Mouse (Mus musculus) limb, embryonic 14.5 days (tissue): ENCODE results near the gene Ano6. TPM values are rescaled to one million over a fixed set of nuclear protein-coding genes. Genes with fewer than 3 reads are reported as not detected.

Source experiments
- ATAC-seq: fragments of 200-750 bp; cut with Nextera tagmentation; 2 replicates; pipeline ENCODE4 v1.8.0; 2017; ENCODE audit warnings: low read depth, moderate number of reproducible peaks, moderate TSS enrichment; ENCODE audit not compliant: low FRiP score
- DNase-seq: peaks from one replicate; pipeline ENCODE4 v3.0.0-alpha.2; 2015; ENCODE audit warnings: low spot score
- H3K27ac ChIP-seq: fragments of 300-500 bp; sonication (generic); replicated peaks from 2 replicates; pipeline ENCODE4 v1.5.1; 2014; ENCODE audit warnings: low read depth, mild to moderate bottlenecking, low read length, moderate library complexity, mixed read lengths
- H3K27me3 ChIP-seq: fragments of 300-500 bp; sonication (generic); 2 replicates; pipeline ENCODE4 v1.6.1; 2014; ENCODE audit warnings: low read length, mixed read lengths; ENCODE audit not compliant: control insufficient read depth, insufficient read depth
- H3K36me3 ChIP-seq: fragments of 300-500 bp; sonication (generic); 2 replicates; pipeline ENCODE4 v1.6.1; 2014; ENCODE audit warnings: mild to moderate bottlenecking, low read length, moderate library complexity, mixed read lengths; ENCODE audit not compliant: control insufficient read depth, insufficient read depth
- H3K4me1 ChIP-seq: fragments of 300-500 bp; sonication (generic); 2 replicates; pipeline ENCODE4 v1.6.1; 2014; ENCODE audit warnings: antibody characterized with exemption, low read length, mixed read lengths; ENCODE audit not compliant: control insufficient read depth, insufficient read depth
- H3K4me2 ChIP-seq: fragments of 300-500 bp; sonication (generic); replicated peaks from 2 replicates; pipeline ENCODE4 v1.6.1; 2014; ENCODE audit warnings: low read depth, mild to moderate bottlenecking, low read length, moderate library complexity; ENCODE audit not compliant: severe bottlenecking
- H3K4me3 ChIP-seq: fragments of 300-500 bp; sonication (generic); replicated peaks from 2 replicates; pipeline ENCODE4 v1.5.1; 2014; ENCODE audit warnings: low read length
- H3K9ac ChIP-seq: fragments of 300-500 bp; sonication (generic); 2 replicates; pipeline ENCODE4 v1.6.1; 2014; ENCODE audit warnings: mild to moderate bottlenecking, low read depth, low read length, moderate library complexity; ENCODE audit not compliant: severe bottlenecking
- H3K9me3 ChIP-seq: fragments of 300-500 bp; sonication (generic); 2 replicates; pipeline ENCODE4 v1.6.1; 2016; ENCODE audit warnings: low read length; ENCODE audit not compliant: control insufficient read depth
- POLR2A ChIP-seq: fragments of 200-500 bp; IDR thresholded peaks from 2 replicates; pipeline ENCODE4 v1.8.0; 2012; ENCODE audit warnings: inconsistent platforms, mild to moderate bottlenecking, moderate library complexity, borderline replicate concordance; ENCODE audit not compliant: insufficient read depth, insufficient read length; ENCODE audit errors: extremely low read depth
- WGBS: fragments of 180-500 bp; shearing (Covaris S2); extraction: QIAGEN DNeasy Blood & Tissue Kit; methylation state at CpG from one replicate; pipeline ENCODE4 v1.1.7; 2014; 5-methylcytosine and 5-hydroxymethylcytosine counted together
- polyA plus RNA-seq, 2 experiments: library from polyadenylated mRNA; depleted of rRNA in 1 of 2; stranded (reverse) in 1 of 2; unstranded in 1 of 2; fragments of >200 nt; fragmentation: Nextera tagmentation in 1 of 2; extraction: Ambion mirVana in 1 of 2; gene quantifications; 2 replicates each; pipeline versions ENCODE4 v1.2.1 to v1.2.3; 2012 to 2014

Ano6 gene
- polyA plus RNA-seq, 2 experiments: 42.1 to 52.3 TPM

DNA sequence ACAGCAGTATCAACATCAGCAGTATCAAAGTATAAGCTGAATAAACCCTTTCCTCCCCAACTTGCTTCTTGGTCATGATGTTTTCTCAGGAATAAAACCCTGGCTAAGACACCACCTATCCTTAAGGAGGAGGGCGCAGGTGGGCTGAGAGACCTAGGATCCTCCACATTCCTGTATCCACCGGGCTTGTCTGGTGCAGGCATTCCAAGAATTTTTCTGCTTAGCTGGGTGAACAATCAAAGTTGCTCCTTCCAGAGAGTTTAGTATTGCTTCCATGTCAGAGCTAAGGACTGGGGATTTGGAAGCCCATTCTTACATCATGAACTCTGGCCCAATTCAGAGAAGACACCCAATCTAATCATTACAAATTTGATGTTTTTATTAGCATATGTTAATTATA lies 53.8 kb downstream of the Ano6 start:
- no peak overlapping the region for H3K27ac ChIP-seq
- H3K4me3 ChIP-seq: no peak overlapping the region
- DNase-seq: no peak
- H3K4me2 ChIP-seq: no peak overlapping the region
- no peak overlapping the region for H3K9ac ChIP-seq
- no peaks in the 10 kb centered on the region for H3K27me3 ChIP-seq
- WGBS: 45% methylated on average over 2 of the region's 2 CpGs
- no peaks in the 10 kb centered on the region for H3K36me3 ChIP-seq
- no peak for TF ChIP-seq POLR2A
- H3K9me3 ChIP-seq: no peaks in the 10 kb centered on the region
- no peak for ATAC-seq
- peaks cover 15% of the 10 kb centered on the region for H3K4me1 ChIP-seq

DNA sequence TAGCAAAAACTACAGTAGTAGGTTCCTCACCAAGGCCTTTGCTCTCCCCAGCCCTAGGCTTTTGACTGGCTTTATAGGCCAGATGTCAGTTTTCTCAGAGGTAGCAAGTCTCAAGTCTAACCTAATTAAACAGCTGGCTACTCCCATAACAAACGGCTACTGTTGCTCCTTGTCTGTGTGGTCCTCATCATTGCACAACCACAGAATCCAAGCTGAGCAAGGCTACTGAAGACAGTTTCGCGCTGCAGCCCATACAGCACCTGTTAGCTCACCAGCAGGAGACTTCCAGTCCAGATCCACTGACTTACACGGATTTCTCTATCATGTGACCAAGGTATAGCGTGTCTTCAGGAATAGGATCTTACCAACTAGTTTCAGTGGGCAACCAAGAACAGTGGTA lies 55.5 kb downstream of the Ano6 start:
- no peak overlapping the region for H3K4me3 ChIP-seq
- H3K9me3 ChIP-seq: no peaks in the 10 kb centered on the region
- no peaks in the 10 kb centered on the region for H3K27me3 ChIP-seq
- no peak overlapping the region for H3K4me2 ChIP-seq
- WGBS: 40% methylated on average over 5 of the region's 5 CpGs
- DNase-seq (no peak), ATAC-seq (no peak)
- H3K27ac ChIP-seq: no peak overlapping the region
- H3K36me3 ChIP-seq: no peaks in the 10 kb centered on the region
- peaks cover 19% of the 10 kb centered on the region for H3K4me1 ChIP-seq
- TF ChIP-seq POLR2A: no peak
- H3K9ac ChIP-seq: no peak overlapping the region

DNA sequence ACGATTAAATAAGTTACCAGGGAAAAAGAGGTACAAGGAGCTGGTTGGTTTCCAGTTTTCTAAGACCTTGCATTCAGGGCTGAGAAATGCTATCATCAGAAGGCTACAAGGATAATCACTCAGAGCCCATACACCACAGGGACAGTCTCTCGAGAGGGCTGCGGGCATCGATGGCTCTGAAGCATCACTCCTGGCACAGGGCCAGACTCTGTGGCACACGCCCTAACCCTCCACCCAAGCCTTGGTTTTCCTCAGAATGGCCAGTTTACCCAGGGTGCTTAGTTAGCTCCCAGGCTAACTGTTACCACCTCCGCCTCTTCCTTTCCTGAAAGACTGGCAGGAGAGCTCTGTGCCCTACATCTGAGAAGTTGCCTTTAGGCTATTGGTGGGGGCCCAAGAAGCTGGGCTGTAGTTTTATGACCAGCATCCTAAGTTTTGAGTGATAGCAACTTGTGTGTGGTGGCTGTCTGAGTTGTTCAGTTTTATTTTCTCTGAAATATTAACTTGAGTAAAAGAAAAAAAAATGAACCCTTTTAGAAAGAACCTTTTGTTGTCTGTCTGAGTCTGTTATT lies 57.9 kb downstream of the Ano6 start:
- Histone ChIP-seq H3K27ac (no peak overlapping the region), H3K4me2 (no peak overlapping the region), H3K27me3 (no peaks in the 10 kb centered on the region), H3K9me3 (no peaks in the 10 kb centered on the region), H3K9ac (no peak overlapping the region), H3K36me3 (no peaks in the 10 kb centered on the region), H3K4me3 (no peak overlapping the region), H3K4me1 (peaks cover 19% of the 10 kb centered on the region)
- ATAC-seq: no peak
- WGBS: 64% methylated on average over 6 of the region's 6 CpGs
- TF ChIP-seq POLR2A: no peak
- DNase-seq: no peak

DNA sequence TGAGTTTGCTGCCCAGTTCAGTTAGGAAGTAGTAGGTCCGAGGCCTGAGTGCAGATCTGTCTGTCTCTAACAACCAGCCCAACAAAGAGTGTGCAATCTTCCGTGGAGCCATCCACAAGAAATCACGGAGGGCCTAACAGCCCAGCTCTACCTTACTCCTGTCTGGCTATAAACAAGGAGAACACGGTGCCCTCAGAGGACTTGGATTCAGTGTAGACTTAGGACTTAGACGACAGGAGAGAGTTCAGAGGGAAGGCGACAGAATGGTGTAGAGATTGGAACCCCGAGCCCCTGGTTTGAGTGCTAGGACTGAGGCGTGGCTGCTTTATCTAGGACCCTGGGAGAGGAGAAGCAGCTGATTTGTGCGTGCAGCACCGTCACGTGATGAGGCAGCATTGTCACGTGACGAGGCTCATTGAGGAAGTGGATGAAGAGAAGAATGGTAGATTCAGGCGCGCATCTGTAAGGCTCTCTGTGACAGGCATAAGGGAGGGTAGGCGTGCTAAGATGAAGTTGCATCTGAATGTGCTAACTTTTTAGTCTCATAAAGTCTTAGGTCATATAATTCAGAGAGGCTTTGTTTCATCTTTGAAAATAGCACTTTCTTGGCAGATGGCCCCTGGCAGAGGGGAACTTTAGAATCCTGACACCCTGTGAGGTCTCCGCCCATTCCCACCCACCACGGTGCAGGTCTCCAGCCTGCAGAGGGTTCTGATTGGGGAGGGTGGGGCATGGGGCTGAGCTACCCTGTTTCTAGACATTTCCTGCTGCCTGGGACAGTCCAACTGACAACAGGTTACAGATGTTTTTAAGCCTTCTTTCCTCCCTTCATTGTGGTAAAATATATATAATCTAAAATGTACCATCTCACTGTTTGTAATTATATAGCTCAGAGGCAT lies 59.1 kb downstream of the Ano6 start:
- Histone ChIP-seq H3K27me3 (no peaks in the 10 kb centered on the region), H3K4me2 (no peak overlapping the region), H3K4me1 (peaks cover 19% of the 10 kb centered on the region), H3K9ac (no peak overlapping the region), H3K27ac (no peak overlapping the region), H3K4me3 (no peak overlapping the region), H3K9me3 (no peaks in the 10 kb centered on the region), H3K36me3 (no peaks in the 10 kb centered on the region)
- TF ChIP-seq POLR2A: no peak
- WGBS: 66% methylated on average over 18 of the region's 18 CpGs
- no peak for ATAC-seq
- no peak for DNase-seq

DNA sequence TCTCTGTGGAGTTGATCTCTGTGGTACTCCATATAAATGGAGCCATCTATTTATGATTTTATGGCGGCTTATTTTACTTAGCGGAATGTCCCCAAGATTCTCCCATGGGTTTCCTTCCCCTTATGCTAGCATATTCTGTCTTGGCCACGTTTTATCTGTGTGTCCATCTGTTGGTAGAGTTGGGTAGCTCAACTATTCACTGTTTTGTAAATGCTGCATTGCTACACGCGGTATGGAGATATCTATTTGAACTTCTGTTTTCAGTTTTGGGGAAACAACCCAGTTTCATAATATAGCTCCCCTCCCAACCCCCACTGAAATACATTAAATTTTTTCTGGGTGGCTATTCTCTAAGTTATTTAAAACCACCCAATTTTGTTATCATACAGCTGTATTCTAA lies 59.9 kb downstream of the Ano6 start:
- Histone ChIP-seq H3K9ac (no peak overlapping the region), H3K9me3 (no peaks in the 10 kb centered on the region), H3K4me1 (peaks cover 19% of the 10 kb centered on the region), H3K4me3 (no peak overlapping the region), H3K4me2 (no peak overlapping the region), H3K27me3 (no peaks in the 10 kb centered on the region), H3K27ac (no peak overlapping the region), H3K36me3 (no peaks in the 10 kb centered on the region)
- WGBS: 84% methylated on average over 5 of the region's 5 CpGs
- no peak for TF ChIP-seq POLR2A
- DNase-seq (no peak), ATAC-seq (no peak)
